8 mouse cellular contexts compared by ENCODE assay signal in the genomic region with DNA sequence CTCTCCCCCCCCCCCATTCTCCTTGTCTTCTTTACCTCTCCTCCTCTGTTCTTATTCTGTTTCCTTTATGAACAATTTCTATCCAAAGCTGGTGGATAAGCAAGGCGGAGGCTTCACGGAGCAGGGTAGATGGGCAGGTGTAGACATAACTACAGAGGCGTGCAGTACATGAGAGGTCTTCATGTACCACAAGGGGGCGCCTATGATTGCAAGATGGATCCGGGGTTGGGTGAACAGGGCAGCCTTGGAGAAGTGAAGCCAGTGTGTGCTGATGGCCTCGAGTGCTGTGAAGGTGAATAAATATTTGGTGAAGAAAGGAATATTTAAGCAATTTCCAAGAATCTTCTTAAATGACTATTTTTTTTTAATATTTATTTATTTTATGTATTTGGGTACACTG. TPM values are rescaled to one million over a fixed set of nuclear protein-coding genes. Genes with fewer than 3 reads are reported as not detected.
DNase-seq lines count a peak whose midpoint lies in the region; ATAC-seq lines count a peak whose summit lies in the region.

No protein-coding gene starts in this region.

- no peak overlapping the region for H3K4me2 ChIP-seq in intestine, embryonic 16.5 days (ENCODE audit: low read depth, low read length)
- H3K4me2 ChIP-seq in midbrain, embryonic 14.5 days (ENCODE audit: low read length), result no peak overlapping the region

- WGBS in intestine, embryonic 16.5 days, result 14% methylated on average over 6 of the region's 6 CpGs
- 22% methylated on average over 6 of the region's 6 CpGs for WGBS in midbrain, embryonic 14.5 days

- no peaks in the 10 kb centered on the region for H3K36me3 ChIP-seq in intestine, embryonic 16.5 days (ENCODE audit: control insufficient read depth, insufficient read depth, low read length)
- no peaks in the 10 kb centered on the region for H3K36me3 ChIP-seq in midbrain, embryonic 14.5 days (ENCODE audit: control insufficient read depth, insufficient read depth, low read length)

- H3K27ac ChIP-seq in intestine, embryonic 16.5 days (ENCODE audit: low read length), result no peak overlapping the region
- H3K27ac ChIP-seq in midbrain, embryonic 14.5 days (replicated peaks; ENCODE audit: low read depth, low read length), result no peak overlapping the region

- ATAC-seq in intestine, embryonic 16.5 days, result peak; percentile 74; the same call in 1 of the 2 replicates
- no peak for ATAC-seq in midbrain, embryonic 14.5 days (ENCODE audit: low FRiP score, low TSS enrichment)

- H3K9ac ChIP-seq in intestine, embryonic 16.5 days (ENCODE audit: low read depth, low read length), result no peak overlapping the region
- no peak overlapping the region for H3K9ac ChIP-seq in midbrain, embryonic 14.5 days (replicated peaks; ENCODE audit: low read length)

- H3K4me1 ChIP-seq in intestine, embryonic 16.5 days (ENCODE audit: control insufficient read depth, insufficient read depth, low read length), result 0 out of 2 replicates have a peak, but pooled peaks cover 1% of the 10 kb centered on the region
- no peaks in the 10 kb centered on the region for H3K4me1 ChIP-seq in midbrain, embryonic 14.5 days (ENCODE audit: control insufficient read depth, insufficient read depth, low read length)

- H3K27me3 ChIP-seq in intestine, embryonic 16.5 days (replicated peaks; ENCODE audit: control insufficient read depth, insufficient read depth, low read length), result no peaks in the 10 kb centered on the region
- no peaks in the 10 kb centered on the region for H3K27me3 ChIP-seq in midbrain, embryonic 14.5 days (ENCODE audit: control insufficient read depth, insufficient read depth, low read length)

- H3K4me3 ChIP-seq in intestine, embryonic 16.5 days (ENCODE audit: low read length), result no peak overlapping the region
- no peak overlapping the region for H3K4me3 ChIP-seq in midbrain, embryonic 14.5 days (replicated peaks; ENCODE audit: low read depth, low read length)

- intact Hi-C loops in left cerebral cortex, postnatal 36 days (cut with DNase I), result loop anchor here (2.0 kb wide), 1 partner anchor 46 kb away; no protein-coding TSS in a partner anchor

- H3K9me3 ChIP-seq in intestine, embryonic 16.5 days (ENCODE audit: control insufficient read depth, low read length), result no peaks in the 10 kb centered on the region
- H3K9me3 ChIP-seq in midbrain, embryonic 14.5 days (ENCODE audit: control insufficient read depth, low read length), result no peaks in the 10 kb centered on the region

- DNase-seq in right cerebral cortex, adult 18-20 months, result peak; percentile 76
- DNase-seq in right cerebral cortex, postnatal 25 days, result no peak
- DNase-seq in embryo, embryonic 10 days (ENCODE audit: low spot score), result peak; percentile 87
- peak; percentile 59 to 76 for DNase-seq in gastrocnemius, postnatal 4 days (ENCODE audit: low spot score in 2 of 2)
- peak; percentile 35 to 57 for DNase-seq in left cerebral cortex, postnatal 36 days (ENCODE audit: low spot score in 2 of 2)
- DNase-seq in midbrain, embryonic 14.5 days, result peak; percentile 86
- DNase-seq in spleen, postnatal 36 days (ENCODE audit: low spot score in 2 of 2), result peak; percentile 86 to 92

RNA-seq across cellular contexts. Expression of gene Scd1, which starts 34.7 kb away (rescaled TPM):
- total RNA-seq in gastrocnemius, postnatal 4 days (2021), result 10 to 100 TPM; 26.1 to 33.2 TPM
- polyA plus RNA-seq in intestine, embryonic 16.5 days (2015; fragmentation: Nextera tagmentation; extraction: Ambion mirVana), result 5.5 and 5.7 TPM in 2 replicates
- total RNA-seq in left cerebral cortex, postnatal 36 days (2021), result 100 to 1,000 TPM; 141 to 168 TPM
- polyA plus RNA-seq in midbrain, embryonic 14.5 days (2014; fragmentation: Nextera tagmentation; extraction: Ambion mirVana), result 5.9 and 6.8 TPM in 2 replicates

RNA-seq across cellular contexts. Expression of gene Scd4, which starts 40.1 kb away (rescaled TPM):
- under 1 TPM; 0.62 to 0.71 TPM for total RNA-seq in gastrocnemius, postnatal 4 days (2021)
- polyA plus RNA-seq in intestine, embryonic 16.5 days (2015; fragmentation: Nextera tagmentation; extraction: Ambion mirVana), result 0.09 and 0.22 TPM in 2 replicates
- 1 to 10 TPM; 2.2 to 3.1 TPM for total RNA-seq in left cerebral cortex, postnatal 36 days (2021)
- 0.11 and 0.19 TPM in 2 replicates for polyA plus RNA-seq in midbrain, embryonic 14.5 days (2014; fragmentation: Nextera tagmentation; extraction: Ambion mirVana)

Comparison
In these comparisons a context has a peak if more than half of its experiments do, and no peak if none do; other contexts are left out.
1. RNA of gene Scd1, which starts 34.7 kb away (total RNA-seq): 141 to 168 TPM in left cerebral cortex, postnatal 36 days; 26.1 to 33.2 TPM in gastrocnemius, postnatal 4 days; every median in the first group is over 4 times any median in the second.